Mouse (Mus musculus): ENCODE measurements around the gene Arl6ip5. TPM values are rescaled to one million over a fixed set of nuclear protein-coding genes. Genes with fewer than 3 reads are reported as not detected.

Arl6ip5 gene
- polyA plus RNA-seq (2015; fragmentation: Nextera tagmentation; extraction: Ambion mirVana), result 114 and 123 TPM in 2 replicates

DNA sequence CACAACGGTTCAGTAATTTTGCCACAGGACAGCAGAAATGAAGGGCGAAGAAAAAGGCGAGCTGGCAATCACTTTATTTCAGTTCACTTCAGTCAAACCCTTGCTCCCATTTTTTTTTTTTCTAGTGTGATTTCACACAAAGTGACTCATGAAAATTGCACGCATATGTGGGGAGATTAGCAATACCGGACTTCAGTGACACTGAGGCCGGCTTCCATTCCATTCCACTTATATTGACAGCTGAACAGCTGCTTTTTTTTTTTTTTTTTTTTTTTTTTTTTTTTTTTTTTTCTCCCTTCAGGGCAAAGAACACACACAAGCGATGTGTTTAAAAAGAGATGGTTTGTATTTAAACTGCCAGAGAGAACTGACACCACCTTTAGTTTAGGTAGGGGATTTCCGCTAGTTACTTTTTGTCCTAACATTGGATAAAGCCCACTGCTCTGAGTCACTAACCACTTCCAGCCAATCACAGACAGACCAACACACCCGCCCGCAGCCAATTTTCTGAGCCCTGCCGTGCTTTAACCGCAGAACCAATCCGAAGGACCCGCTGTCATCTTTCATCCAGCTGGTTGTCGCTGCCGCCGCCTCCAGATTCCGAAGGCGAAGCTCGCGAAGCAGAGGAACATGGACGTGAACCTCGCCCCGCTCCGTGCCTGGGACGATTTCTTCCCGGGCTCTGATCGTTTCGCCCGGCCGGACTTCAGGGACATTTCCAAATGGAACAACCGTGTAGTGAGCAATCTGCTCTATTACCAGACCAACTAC, at the start of gene Arl6ip5:
TSS of gene Arl6ip5 (plus strand) at position 499 of the 771 bp plus-strand sequence.
- Histone ChIP-seq H3K27ac (replicated peaks) (peak within 1 kb of the TSS; percentile 73), H3K27me3 (no peaks in the 10 kb centered on the region), H3K4me1 (peaks cover 16% of the 10 kb centered on the region), H3K9ac (peak within 1 kb of the TSS; percentile 64), H3K4me2 (replicated peaks) (peak within 1 kb of the TSS; percentile 78), H3K36me3 (no peaks in the 10 kb centered on the region), H3K4me3 (replicated peaks) (peak within 1 kb of the TSS; percentile 64), H3K9me3 (replicated peaks) (no peaks in the 10 kb centered on the region)
- ATAC-seq (ENCODE audit: insufficient number of reproducible peaks, low FRiP score, low TSS enrichment, low read depth), result peak; percentile 80
- WGBS, result 6% methylated on average over 32 of the region's 32 CpGs

GRCm38 (mm10) chr6:97175716-97176115, 34.8 kb upstream of the Arl6ip5 start:
- Histone ChIP-seq H3K4me3 (replicated peaks) (no peak overlapping the region), H3K9ac (no peak overlapping the region), H3K27ac (replicated peaks) (no peak overlapping the region), H3K4me2 (replicated peaks) (no peak overlapping the region), H3K36me3 (peaks cover 32% of the 10 kb centered on the region), H3K27me3 (no peaks in the 10 kb centered on the region), H3K9me3 (replicated peaks) (no peaks in the 10 kb centered on the region), H3K4me1 (peaks cover 15% of the 10 kb centered on the region)
- 78% methylated on average over 11 of the region's 11 CpGs for WGBS
- no peak for ATAC-seq (ENCODE audit: insufficient number of reproducible peaks, low FRiP score, low TSS enrichment, low read depth)

- Histone ChIP-seq H3K36me3 (peaks cover 14% of the 10 kb centered on the region), H3K9ac (peak within 1 kb of the TSS; percentile 77), H3K27ac (replicated peaks) (peak within 1 kb of the TSS; percentile 94), H3K9me3 (replicated peaks) (no peaks in the 10 kb centered on the region), H3K4me1 (peaks cover 15% of the 10 kb centered on the region), H3K27me3 (no peaks in the 10 kb centered on the region), H3K4me3 (replicated peaks) (peak within 1 kb of the TSS; percentile 87), H3K4me2 (replicated peaks) (peak within 1 kb of the TSS; percentile 69)
- whole genome bisulfite sequencing, result under 1% methylated on average over 79 of the region's 80 CpGs
- ATAC-seq (ENCODE audit: insufficient number of reproducible peaks, low FRiP score, low TSS enrichment, low read depth), result peak; percentile 98
These were observed 31.8 kb upstream of the Arl6ip5 start, which contains the start of gene Tmf1 for GRCm38 (mm10) chr6:97178491-97179366. Tmf1 (minus strand) TSS chr6:97179122.

DNA sequence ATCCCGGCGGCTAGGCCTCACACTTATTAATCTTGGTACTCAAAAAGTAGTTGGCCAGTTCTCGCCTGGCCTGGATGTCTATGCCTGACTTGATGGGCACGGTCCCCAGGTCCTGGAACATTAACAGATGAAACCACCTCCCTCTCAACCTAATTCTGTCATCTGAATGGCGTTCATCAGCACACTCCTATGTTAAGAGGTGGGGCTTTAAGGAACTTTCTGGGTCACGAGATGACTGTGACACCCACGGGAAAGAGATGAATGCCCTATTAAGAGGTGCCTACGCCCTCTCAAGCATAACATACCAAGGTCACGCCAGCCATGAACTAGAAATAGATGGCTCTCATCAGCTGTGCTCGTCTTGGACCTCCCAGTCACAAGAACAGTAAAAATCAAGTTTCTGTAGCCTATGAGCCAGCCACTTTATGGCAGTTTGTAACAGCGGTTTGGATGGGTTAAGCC, 31.1 kb upstream of the Arl6ip5 start:
- Histone ChIP-seq H3K4me1 (peaks cover 15% of the 10 kb centered on the region), H3K36me3 (peaks cover 14% of the 10 kb centered on the region), H3K27me3 (no peaks in the 10 kb centered on the region), H3K4me3 (replicated peaks) (peak overlapping the region; percentile 87), H3K4me2 (replicated peaks) (peak overlapping the region; percentile 69), H3K9me3 (replicated peaks) (no peaks in the 10 kb centered on the region), H3K9ac (peak overlapping the region; percentile 77), H3K27ac (replicated peaks) (peak overlapping the region; percentile 94)
- 10% methylated on average over 11 of the region's 11 CpGs for WGBS
- peak; percentile 18 for ATAC-seq (ENCODE audit: insufficient number of reproducible peaks, low FRiP score, low TSS enrichment, low read depth)

DNA sequence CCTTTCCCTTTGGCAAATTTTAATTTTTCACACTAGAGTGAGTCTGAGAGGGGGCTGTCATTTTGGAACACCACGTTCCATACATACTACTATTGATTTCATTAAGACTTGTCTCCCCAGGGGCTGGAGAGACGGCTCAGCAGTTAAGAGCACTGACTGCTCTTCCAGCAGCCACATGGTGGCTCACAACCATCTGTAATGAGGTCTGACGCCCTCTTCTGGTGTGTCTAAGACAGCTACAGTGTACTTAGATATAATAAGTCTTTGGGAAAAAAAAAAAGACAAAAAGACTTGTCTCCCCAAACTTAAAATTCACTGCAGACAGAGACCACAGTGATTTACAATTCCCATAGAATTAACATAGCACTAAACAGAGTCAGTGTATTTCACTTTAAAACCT, 10.1 kb upstream of the Arl6ip5 start:
- WGBS, result 31% methylated on average over 3 of the region's 3 CpGs
- ATAC-seq (ENCODE audit: insufficient number of reproducible peaks, low FRiP score, low TSS enrichment, low read depth), result no peak
- Histone ChIP-seq H3K27me3 (no peaks in the 10 kb centered on the region), H3K36me3 (peaks cover 27% of the 10 kb centered on the region), H3K4me1 (peaks cover 11% of the 10 kb centered on the region), H3K9me3 (replicated peaks) (no peaks in the 10 kb centered on the region), H3K9ac (no peak overlapping the region), H3K27ac (replicated peaks) (no peak overlapping the region), H3K4me3 (replicated peaks) (no peak overlapping the region), H3K4me2 (replicated peaks) (no peak overlapping the region)

GRCm38 (mm10) chr6:97202477-97202876, 8.0 kb upstream of the Arl6ip5 start:
- Histone ChIP-seq H3K9me3 (replicated peaks) (no peaks in the 10 kb centered on the region), H3K4me1 (peaks cover 11% of the 10 kb centered on the region), H3K9ac (no peak overlapping the region), H3K4me3 (replicated peaks) (no peak overlapping the region), H3K4me2 (replicated peaks) (no peak overlapping the region), H3K36me3 (peaks cover 8% of the 10 kb centered on the region), H3K27me3 (no peaks in the 10 kb centered on the region), H3K27ac (replicated peaks) (no peak overlapping the region)
- 91% methylated on average over 3 of the region's 3 CpGs for WGBS
- no peak for ATAC-seq (ENCODE audit: insufficient number of reproducible peaks, low FRiP score, low TSS enrichment, low read depth)

GRCm38 (mm10) chr6:97204252-97204869, 6.1 kb upstream of the Arl6ip5 start:
- no peak for ATAC-seq (ENCODE audit: insufficient number of reproducible peaks, low FRiP score, low TSS enrichment, low read depth)
- H3K27ac ChIP-seq (replicated peaks), result peak overlapping the region; percentile 89

DNA sequence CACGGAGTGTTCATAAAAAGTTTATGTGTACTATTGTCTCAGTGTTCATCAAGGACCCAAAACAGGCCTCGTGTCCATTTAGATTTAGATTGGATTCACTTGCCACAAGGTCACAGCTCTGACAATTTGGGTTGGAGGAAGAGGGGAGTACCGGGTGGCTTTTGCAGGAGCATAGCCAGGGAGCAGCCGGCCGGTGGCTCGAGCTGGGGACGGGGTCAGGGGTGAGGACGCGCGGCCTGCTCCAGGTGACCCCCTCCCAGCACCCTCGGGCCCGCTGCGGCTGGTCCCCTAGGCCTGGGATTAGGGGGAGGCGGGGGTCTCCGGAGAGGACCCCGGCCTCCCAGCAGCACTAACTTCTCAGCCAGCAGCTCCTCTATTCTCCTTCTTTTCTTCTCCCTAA, 5.5 kb upstream of the Arl6ip5 start:
- ATAC-seq (ENCODE audit: insufficient number of reproducible peaks, low FRiP score, low TSS enrichment, low read depth), result 0 out of 2 replicates have a peak, but pooled peaks have one; percentile 13
- H3K4me3 ChIP-seq (replicated peaks), result peak overlapping the region; percentile 80
- H3K9me3 ChIP-seq (replicated peaks), result no peaks in the 10 kb centered on the region
- H3K9ac ChIP-seq, result peak overlapping the region; percentile 96
- 0 out of 2 replicates have a peak, but pooled peaks cover 3% of the 10 kb centered on the region for H3K36me3 ChIP-seq
- H3K4me1 ChIP-seq, result peaks cover 11% of the 10 kb centered on the region
- H3K27ac ChIP-seq (replicated peaks), result peak overlapping the region; percentile 89
- under 1% methylated on average over 16 of the region's 16 CpGs for WGBS
- H3K27me3 ChIP-seq, result no peaks in the 10 kb centered on the region
- H3K4me2 ChIP-seq (replicated peaks), result peak overlapping the region; percentile 59

More at GRCm38 (mm10) chr6:97204252-97204869, 6.1 kb upstream of the Arl6ip5 start:
- peaks cover 11% of the 10 kb centered on the region for H3K4me1 ChIP-seq
- peak overlapping the region; percentile 80 for H3K4me3 ChIP-seq (replicated peaks)
- 0 out of 2 replicates have a peak, but pooled peaks cover 3% of the 10 kb centered on the region for H3K36me3 ChIP-seq
- no peaks in the 10 kb centered on the region for H3K27me3 ChIP-seq
- H3K4me2 ChIP-seq (replicated peaks), result peak overlapping the region; percentile 59
- WGBS, result 9% methylated on average over 9 of the region's 9 CpGs
- no peaks in the 10 kb centered on the region for H3K9me3 ChIP-seq (replicated peaks)
- peak overlapping the region; percentile 96; the same call in 1 of the 2 replicates for H3K9ac ChIP-seq

GRCm38 (mm10) chr6:97205439-97205885, 5.0 kb upstream of the Arl6ip5 start, which contains the start of gene Uba3:
Uba3 (minus strand) TSS chr6:97205647.
- peak within 1 kb of the TSS; percentile 59 for H3K4me2 ChIP-seq (replicated peaks)
- H3K4me3 ChIP-seq (replicated peaks), result peak within 1 kb of the TSS; percentile 80
- peak; percentile 98 for ATAC-seq (ENCODE audit: insufficient number of reproducible peaks, low FRiP score, low TSS enrichment, low read depth)
- peak within 1 kb of the TSS; percentile 89 for H3K27ac ChIP-seq (replicated peaks)
- H3K9ac ChIP-seq, result peak within 1 kb of the TSS; percentile 96
- no peaks in the 10 kb centered on the region for H3K27me3 ChIP-seq
- WGBS, result under 1% methylated on average over 37 of the region's 38 CpGs
- peaks cover 11% of the 10 kb centered on the region for H3K4me1 ChIP-seq
- 0 out of 2 replicates have a peak, but pooled peaks cover 3% of the 10 kb centered on the region for H3K36me3 ChIP-seq
- H3K9me3 ChIP-seq (replicated peaks), result no peaks in the 10 kb centered on the region

- Histone ChIP-seq H3K27ac (replicated peaks) (no peak overlapping the region), H3K27me3 (no peaks in the 10 kb centered on the region), H3K9ac (no peak overlapping the region), H3K4me1 (peaks cover 19% of the 10 kb centered on the region), H3K36me3 (no peaks in the 10 kb centered on the region), H3K4me3 (replicated peaks) (no peak overlapping the region), H3K9me3 (replicated peaks) (no peaks in the 10 kb centered on the region), H3K4me2 (replicated peaks) (no peak overlapping the region)
- WGBS, result 62% methylated on average over 4 of the region's 4 CpGs
- no peak for ATAC-seq (ENCODE audit: insufficient number of reproducible peaks, low FRiP score, low TSS enrichment, low read depth)
These were observed 3.4 kb upstream of the Arl6ip5 start for GRCm38 (mm10) chr6:97207085-97207484.
